Mouse (Mus musculus): Measurements from ENCODE around the gene Speer2. TPM values are rescaled to one million over a fixed set of nuclear protein-coding genes. Genes with fewer than 3 reads are reported as not detected.

Speer2 gene
- polyA plus RNA-seq (2015; fragmentation: Nextera tagmentation; extraction: Ambion mirVana), result not detected in 2 replicates

GRCm38 (mm10) chr16:69863644-69864043 is at the start of gene Speer2:
Speer2 (minus strand) TSS chr16:69863744.
- H3K27ac ChIP-seq (ENCODE audit: low read length), result no peak within 1 kb of the TSS
- WGBS, result 88% methylated on average over 4 of the region's 4 CpGs
- H3K27me3 ChIP-seq (ENCODE audit: insufficient read depth, low read length), result no peaks in the 10 kb centered on the region
- H3K9ac ChIP-seq (replicated peaks; ENCODE audit: low read length), result no peak within 1 kb of the TSS
- no peaks in the 10 kb centered on the region for H3K9me3 ChIP-seq (ENCODE audit: low read length)
- H3K4me3 ChIP-seq (ENCODE audit: low read length), result no peak within 1 kb of the TSS
- H3K4me1 ChIP-seq (ENCODE audit: insufficient read depth, low read length), result no peaks in the 10 kb centered on the region
- no peak within 1 kb of the TSS for H3K4me2 ChIP-seq (replicated peaks; ENCODE audit: low read depth, low read length)
- ATAC-seq (ENCODE audit: low FRiP score, low TSS enrichment), result no peak
- no peaks in the 10 kb centered on the region for H3K36me3 ChIP-seq (ENCODE audit: insufficient read depth, low read length)

- no peak for ATAC-seq (ENCODE audit: low FRiP score, low TSS enrichment)
- H3K9me3 ChIP-seq (ENCODE audit: low read length), result no peaks in the 10 kb centered on the region
- H3K27ac ChIP-seq (ENCODE audit: low read length), result no peak overlapping the region
- H3K36me3 ChIP-seq (ENCODE audit: insufficient read depth, low read length), result no peaks in the 10 kb centered on the region
- H3K4me3 ChIP-seq (ENCODE audit: low read length), result no peak overlapping the region
- no peak overlapping the region for H3K9ac ChIP-seq (replicated peaks; ENCODE audit: low read length)
- H3K4me2 ChIP-seq (replicated peaks; ENCODE audit: low read depth, low read length), result no peak overlapping the region
- H3K4me1 ChIP-seq (ENCODE audit: insufficient read depth, low read length), result no peaks in the 10 kb centered on the region
- no peaks in the 10 kb centered on the region for H3K27me3 ChIP-seq (ENCODE audit: insufficient read depth, low read length)
Measured at GRCm38 (mm10) chr16:69904303-69904702, 40.8 kb upstream of the Speer2 start.

- no peak overlapping the region for H3K4me2 ChIP-seq (replicated peaks; ENCODE audit: low read depth, low read length)
Measured at GRCm38 (mm10) chr16:69880712-69881111, 17.2 kb upstream of the Speer2 start.

GRCm38 (mm10) chr16:69836628-69837027 is 26.9 kb downstream of the Speer2 start:
- H3K4me3 ChIP-seq (ENCODE audit: low read length), result no peak overlapping the region
- no peak for ATAC-seq (ENCODE audit: low FRiP score, low TSS enrichment)
- 57% methylated on average over 2 of the region's 2 CpGs for WGBS
- H3K36me3 ChIP-seq (ENCODE audit: insufficient read depth, low read length), result no peaks in the 10 kb centered on the region
- no peaks in the 10 kb centered on the region for H3K27me3 ChIP-seq (ENCODE audit: insufficient read depth, low read length)
- H3K9me3 ChIP-seq (ENCODE audit: low read length), result no peaks in the 10 kb centered on the region
- no peaks in the 10 kb centered on the region for H3K4me1 ChIP-seq (ENCODE audit: insufficient read depth, low read length)
- no peak overlapping the region for H3K27ac ChIP-seq (ENCODE audit: low read length)
- no peak overlapping the region for H3K4me2 ChIP-seq (replicated peaks; ENCODE audit: low read depth, low read length)
- no peak overlapping the region for H3K9ac ChIP-seq (replicated peaks; ENCODE audit: low read length)

More at GRCm38 (mm10) chr16:69880712-69881111, 17.2 kb upstream of the Speer2 start:
- Histone ChIP-seq H3K36me3 (ENCODE audit: insufficient read depth, low read length) (no peaks in the 10 kb centered on the region), H3K4me1 (ENCODE audit: insufficient read depth, low read length) (no peaks in the 10 kb centered on the region), H3K4me3 (ENCODE audit: low read length) (no peak overlapping the region), H3K27ac (ENCODE audit: low read length) (no peak overlapping the region), H3K27me3 (ENCODE audit: insufficient read depth, low read length) (no peaks in the 10 kb centered on the region), H3K9me3 (ENCODE audit: low read length) (no peaks in the 10 kb centered on the region), H3K9ac (replicated peaks; ENCODE audit: low read length) (no peak overlapping the region)
- no peak for ATAC-seq (ENCODE audit: low FRiP score, low TSS enrichment)

GRCm38 (mm10) chr16:69813652-69814051 is 49.9 kb downstream of the Speer2 start:
- Histone ChIP-seq H3K4me2 (replicated peaks; ENCODE audit: low read depth, low read length) (no peak overlapping the region), H3K4me1 (ENCODE audit: insufficient read depth, low read length) (no peaks in the 10 kb centered on the region), H3K9ac (replicated peaks; ENCODE audit: low read length) (no peak overlapping the region), H3K36me3 (ENCODE audit: insufficient read depth, low read length) (no peaks in the 10 kb centered on the region), H3K27me3 (ENCODE audit: insufficient read depth, low read length) (no peaks in the 10 kb centered on the region), H3K27ac (ENCODE audit: low read length) (no peak overlapping the region), H3K9me3 (ENCODE audit: low read length) (no peaks in the 10 kb centered on the region), H3K4me3 (ENCODE audit: low read length) (no peak overlapping the region)
- ATAC-seq (ENCODE audit: low FRiP score, low TSS enrichment), result no peak
- 65% methylated on average over 5 of the region's 5 CpGs for WGBS

Data from kidney, embryonic 16.5 days (tissue).